Mouse (Mus musculus) hindbrain, embryonic 11.5 days (tissue): ENCODE data around the gene Hmg20a. TPM values are rescaled to one million over a fixed set of nuclear protein-coding genes. Genes with fewer than 3 reads are reported as not detected.
A peak's percentile ranks its signal among the peaks of the same experiment; 100 is the strongest.

ENCODE experiments used
- ATAC-seq: fragments of 200-750 bp; cut with Nextera tagmentation; 2 replicates; pipeline ENCODE4 v1.8.0; 2017; ENCODE audit warnings: mild to moderate bottlenecking, moderate TSS enrichment, moderate library complexity; ENCODE audit not compliant: low FRiP score
- DNase-seq: peaks from one replicate; pipeline ENCODE4 v3.0.0-alpha.2; 2015; ENCODE audit warnings: low spot score
- H3K27ac ChIP-seq: fragments of 300-500 bp; sonication (generic); 2 replicates; pipeline ENCODE4 v1.5.1; 2014; ENCODE audit warnings: mild to moderate bottlenecking, low read depth, low read length
- H3K27me3 ChIP-seq: fragments of 300-500 bp; sonication (generic); 2 replicates; pipeline ENCODE4 v1.6.1; 2014; ENCODE audit warnings: mild to moderate bottlenecking, low read length, moderate library complexity, mixed read lengths; ENCODE audit not compliant: control insufficient read depth, insufficient read depth
- H3K36me3 ChIP-seq: fragments of 300-500 bp; sonication (generic); 2 replicates; pipeline ENCODE4 v1.6.1; 2014; ENCODE audit warnings: mild to moderate bottlenecking, low read length, moderate library complexity, mixed read lengths; ENCODE audit not compliant: control insufficient read depth, insufficient read depth
- H3K4me1 ChIP-seq: fragments of 300-500 bp; sonication (generic); replicated peaks from 2 replicates; pipeline ENCODE4 v1.6.1; 2014; ENCODE audit warnings: low read length, mixed read lengths; ENCODE audit not compliant: control insufficient read depth, insufficient read depth
- H3K4me2 ChIP-seq: fragments of 300-500 bp; sonication (generic); replicated peaks from 2 replicates; pipeline ENCODE4 v1.6.1; 2014; ENCODE audit warnings: mild to moderate bottlenecking, low read depth, low read length
- H3K4me3 ChIP-seq: fragments of 300-500 bp; sonication (generic); 2 replicates; pipeline ENCODE4 v1.5.1; 2014; ENCODE audit warnings: low read depth, low read length
- H3K9ac ChIP-seq: fragments of 300-500 bp; sonication (generic); 2 replicates; pipeline ENCODE4 v1.6.1; 2014; ENCODE audit warnings: low read depth, low read length
- H3K9me3 ChIP-seq: fragments of 300-500 bp; sonication (generic); 2 replicates; pipeline ENCODE4 v1.6.1; 2016; ENCODE audit warnings: low read length; ENCODE audit not compliant: control insufficient read depth
- WGBS: fragments of 180-500 bp; shearing (Covaris S2); extraction: QIAGEN DNeasy Blood & Tissue Kit; methylation state at CpG from one replicate; pipeline ENCODE4 v1.1.7; 2014; 5-methylcytosine and 5-hydroxymethylcytosine counted together
- polyA plus RNA-seq: library from polyadenylated mRNA; unstranded; fragments of >200 nt; fragmentation: Nextera tagmentation; extraction: Ambion mirVana; gene quantifications from 2 replicates; pipeline ENCODE4 v1.2.1, GENCODE M21; 2014

Gene Hmg20a
- polyA plus RNA-seq, 1 experiment from 2014 or later, result 76.2 TPM

- no peak for DNase-seq
- Histone ChIP-seq H3K27ac (no peak overlapping the region), H3K4me3 (no peak overlapping the region), H3K27me3 (no peaks in the 10 kb centered on the region), H3K4me1 (peaks cover 2% of the 10 kb centered on the region; the same call in 1 of the 2 replicates), H3K4me2 (no peak overlapping the region), H3K9ac (no peak overlapping the region), H3K36me3 (no peaks in the 10 kb centered on the region), H3K9me3 (no peaks in the 10 kb centered on the region)
- WGBS, result 88% methylated on average over 5 of the region's 5 CpGs
- ATAC-seq, result no peak
Measured at GRCm38 (mm10) chr9:56460987-56461386, 42.6 kb downstream of the Hmg20a start.

- 88% methylated on average over 1 of the region's 1 CpGs for WGBS
- Histone ChIP-seq H3K4me3 (no peak overlapping the region), H3K27me3 (no peaks in the 10 kb centered on the region), H3K4me2 (no peak overlapping the region), H3K27ac (no peak overlapping the region), H3K9me3 (no peaks in the 10 kb centered on the region), H3K9ac (no peak overlapping the region), H3K4me1 (peaks cover 2% of the 10 kb centered on the region; the same call in 1 of the 2 replicates), H3K36me3 (no peaks in the 10 kb centered on the region)
- no peak for DNase-seq
- no peak for ATAC-seq
Measured at GRCm38 (mm10) chr9:56462606-56463005, 44.2 kb downstream of the Hmg20a start.

GRCm38 (mm10) chr9:56463046-56463445 lies 44.6 kb downstream of the Hmg20a start:
- Histone ChIP-seq H3K27me3 (no peaks in the 10 kb centered on the region), H3K9me3 (no peaks in the 10 kb centered on the region), H3K4me1 (peaks cover 2% of the 10 kb centered on the region; the same call in 1 of the 2 replicates), H3K9ac (no peak overlapping the region), H3K4me2 (no peak overlapping the region), H3K36me3 (peaks cover 2% of the 10 kb centered on the region; the same call in 1 of the 2 replicates), H3K27ac (no peak overlapping the region), H3K4me3 (no peak overlapping the region)
- 92% methylated on average over 2 of the region's 2 CpGs for WGBS
- DNase-seq, result no peak
- ATAC-seq, result no peak

- no peaks in the 10 kb centered on the region for H3K27me3 ChIP-seq
- H3K9me3 ChIP-seq, result no peaks in the 10 kb centered on the region
- ATAC-seq (no peak), DNase-seq (no peak)
- H3K4me1 ChIP-seq, result peaks cover 2% of the 10 kb centered on the region; the same call in 1 of the 2 replicates
- H3K9ac ChIP-seq, result no peak overlapping the region
- no peak overlapping the region for H3K4me3 ChIP-seq
- WGBS, result 69% methylated on average over 4 of the region's 4 CpGs
- peaks cover 2% of the 10 kb centered on the region; the same call in 1 of the 2 replicates for H3K36me3 ChIP-seq
- no peak overlapping the region for H3K27ac ChIP-seq
- no peak overlapping the region for H3K4me2 ChIP-seq
Measured at GRCm38 (mm10) chr9:56463686-56464515, 45.5 kb downstream of the Hmg20a start.

GRCm38 (mm10) chr9:56464863-56465654 lies 46.6 kb downstream of the Hmg20a start:
- H3K9ac ChIP-seq, result no peak overlapping the region
- no peak overlapping the region; the same call in 1 of the 2 replicates for H3K4me2 ChIP-seq
- no peak overlapping the region for H3K4me3 ChIP-seq
- WGBS, result 43% methylated on average over 23 of the region's 23 CpGs
- DNase-seq, result peak; percentile 16
- H3K36me3 ChIP-seq, result peaks cover 2% of the 10 kb centered on the region; the same call in 1 of the 2 replicates
- peak overlapping the region; percentile 48; the same call in 1 of the 2 replicates for H3K27ac ChIP-seq
- H3K27me3 ChIP-seq, result no peaks in the 10 kb centered on the region
- H3K9me3 ChIP-seq, result no peaks in the 10 kb centered on the region
- H3K4me1 ChIP-seq, result peaks cover 2% of the 10 kb centered on the region; the same call in 1 of the 2 replicates
- ATAC-seq, result no peak

GRCm38 (mm10) chr9:56466251-56466650 lies 47.8 kb downstream of the Hmg20a start:
- Histone ChIP-seq H3K27ac (no peak overlapping the region), H3K27me3 (no peaks in the 10 kb centered on the region), H3K4me3 (no peak overlapping the region), H3K36me3 (peaks cover 2% of the 10 kb centered on the region; the same call in 1 of the 2 replicates), H3K4me2 (no peak overlapping the region), H3K4me1 (peaks cover 2% of the 10 kb centered on the region; the same call in 1 of the 2 replicates), H3K9me3 (no peaks in the 10 kb centered on the region), H3K9ac (no peak overlapping the region)
- ATAC-seq (no peak), DNase-seq (no peak)
- WGBS, result 97% methylated on average over 4 of the region's 4 CpGs

GRCm38 (mm10) chr9:56469656-56470055 lies 51.2 kb downstream of the Hmg20a start:
- DNase-seq, result no peak
- Histone ChIP-seq H3K27me3 (no peaks in the 10 kb centered on the region), H3K36me3 (peaks cover 5% of the 10 kb centered on the region; the same call in 1 of the 2 replicates), H3K9ac (no peak overlapping the region), H3K4me2 (no peak overlapping the region), H3K4me3 (no peak overlapping the region), H3K27ac (no peak overlapping the region), H3K4me1 (peaks cover under 1% of the 10 kb centered on the region; the same call in 1 of the 2 replicates), H3K9me3 (no peaks in the 10 kb centered on the region)
- ATAC-seq, result no peak
- WGBS, result 49% methylated on average over 2 of the region's 2 CpGs

- Histone ChIP-seq H3K4me3 (no peak overlapping the region), H3K36me3 (peaks cover 5% of the 10 kb centered on the region; the same call in 1 of the 2 replicates), H3K4me1 (no peaks in the 10 kb centered on the region), H3K4me2 (no peak overlapping the region), H3K9me3 (no peaks in the 10 kb centered on the region), H3K27me3 (no peaks in the 10 kb centered on the region), H3K27ac (no peak overlapping the region), H3K9ac (no peak overlapping the region)
- no peak for DNase-seq
- ATAC-seq, result no peak
- WGBS, result 28% methylated on average over 7 of the region's 7 CpGs
Measured at GRCm38 (mm10) chr9:56470291-56470690, 51.9 kb downstream of the Hmg20a start.
